Mouse (Mus musculus) cerebellum, adult 11 months (tissue): Measurements from ENCODE around the gene Helz2.
A peak's percentile ranks its signal among the peaks of the same experiment; 100 is the strongest.
"Not testable (repeated sequence)": the region's sequence is repeated elsewhere in the genome, so short reads cannot be mapped to it uniquely, and the experiment has no call there.

Source experiments
- DNase-seq: peaks from one replicate; pipeline ENCODE4 v3.0.0; 2022

Helz2 gene

GRCm38 (mm10) chr2:181191385-181191784, 50.4 kb downstream of the Helz2 start:
- not testable (repeated sequence) for DNase-seq

GRCm38 (mm10) chr2:181189321-181189720, 52.5 kb downstream of the Helz2 start:
- no peak for DNase-seq

GRCm38 (mm10) chr2:181188681-181189080, 53.1 kb downstream of the Helz2 start:
- no peak for DNase-seq

- peak; percentile 82 for DNase-seq
Observed at GRCm38 (mm10) chr2:181187121-181188000, 54.5 kb downstream of the Helz2 start, which contains the start of gene Ppdpf. Ppdpf (plus strand) TSS chr2:181187247.

GRCm38 (mm10) chr2:181186635-181187034, 55.2 kb downstream of the Helz2 start:
- peak; percentile 84 for DNase-seq

GRCm38 (mm10) chr2:181180898-181181297, 60.9 kb downstream of the Helz2 start:
- no peak for DNase-seq

GRCm38 (mm10) chr2:181178471-181178870, 63.4 kb downstream of the Helz2 start:
- DNase-seq, result no peak

GRCm38 (mm10) chr2:181178015-181178414, 63.8 kb downstream of the Helz2 start:
- DNase-seq, result no peak
